Mouse (Mus musculus) frontal cortex, adult (tissue): ENCODE data around the gene Relch.
"Not testable (repeated sequence)": the region's sequence is repeated elsewhere in the genome, so short reads cannot be mapped to it uniquely, and the experiment has no call there.

ENCODE experiments used
- ATAC-seq: cut with Nextera tagmentation; 2 replicates; pipeline ENCODE4 v1.9.2; 2017; ENCODE audit warnings: mild to moderate bottlenecking, moderate library complexity, mixed read lengths; ENCODE audit not compliant: low TSS enrichment

Gene Relch

GRCm38 (mm10) chr1:105742481-105742880 is 78.8 kb downstream of the Relch start:
- ATAC-seq = peak; percentile 100

- ATAC-seq = no peak
Measured at GRCm38 (mm10) chr1:105746444-105746843, 82.8 kb downstream of the Relch start.

- no peak for ATAC-seq
Measured at GRCm38 (mm10) chr1:105746858-105747596, 83.4 kb downstream of the Relch start.

GRCm38 (mm10) chr1:105748091-105748799 is 84.6 kb downstream of the Relch start:
- ATAC-seq = no peak

GRCm38 (mm10) chr1:105752196-105752595 is 88.5 kb downstream of the Relch start:
- ATAC-seq = no peak

- no peak for ATAC-seq
Measured at GRCm38 (mm10) chr1:105752944-105753343, 89.3 kb downstream of the Relch start.

- ATAC-seq = no peak
Measured at GRCm38 (mm10) chr1:105758798-105759197, 95.1 kb downstream of the Relch start.

GRCm38 (mm10) chr1:105759422-105760165 is 95.9 kb downstream of the Relch start:
- no peak for ATAC-seq

GRCm38 (mm10) chr1:105765586-105765985 is 101.9 kb downstream of the Relch start:
- 0 out of 2 replicates have a peak, but pooled peaks have one; percentile 13 for ATAC-seq

- not testable (repeated sequence) for ATAC-seq
Measured at GRCm38 (mm10) chr1:105766099-105766498, 102.4 kb downstream of the Relch start.

GRCm38 (mm10) chr1:105768397-105768796 is 104.7 kb downstream of the Relch start:
- no peak for ATAC-seq

- no peak for ATAC-seq
Measured at GRCm38 (mm10) chr1:105770685-105771084, 107.0 kb downstream of the Relch start.

GRCm38 (mm10) chr1:105776426-105776825 is 112.8 kb downstream of the Relch start:
- ATAC-seq = no peak

GRCm38 (mm10) chr1:105780079-105780456 is 116.4 kb downstream of the Relch start:
- no peak; the same call in none of the 2 replicates for ATAC-seq

- ATAC-seq = peak; percentile 68
Measured at GRCm38 (mm10) chr1:105780457-105781364, 117.0 kb downstream of the Relch start, which contains the start of gene Tnfrsf11a. Gene Tnfrsf11a, plus strand, starts transcription at chr1:105780718.

GRCm38 (mm10) chr1:105781391-105782146 is 117.9 kb downstream of the Relch start:
- peak; percentile 39 for ATAC-seq

- no peak for ATAC-seq
Measured at GRCm38 (mm10) chr1:105784257-105785016, 120.8 kb downstream of the Relch start.

GRCm38 (mm10) chr1:105785146-105785545 is 121.5 kb downstream of the Relch start:
- no peak for ATAC-seq

GRCm38 (mm10) chr1:105786731-105787357 is 123.2 kb downstream of the Relch start:
- ATAC-seq = peak; percentile 56; the same call in 1 of the 2 replicates
